ENCODE assay signal across 22 mouse cellular contexts in the genomic region with DNA sequence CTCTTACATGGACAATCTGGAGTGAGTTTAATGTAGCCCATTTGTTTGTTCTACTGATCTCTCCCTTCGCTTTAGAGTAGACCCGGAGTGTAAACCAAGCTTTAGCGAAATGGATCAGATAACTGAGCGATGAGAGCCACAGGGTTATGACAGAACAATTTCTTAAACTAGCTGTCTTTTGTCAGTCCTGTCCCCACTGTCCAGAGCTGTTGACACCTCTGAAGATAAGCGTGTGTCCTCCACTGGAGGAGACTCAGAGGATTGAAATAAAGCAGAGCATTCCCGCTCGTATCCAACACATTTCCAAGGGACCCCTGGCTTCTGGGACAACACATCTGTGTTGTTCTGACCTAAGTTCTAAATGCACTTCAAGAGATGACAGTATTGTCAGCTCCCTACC.
DNase-seq lines count a peak whose midpoint lies in the region; ATAC-seq and TF ChIP-seq lines count a peak whose summit lies in the region.
"Had no signal": no experiment of that assay in that cellular context is flagged by ENCODE, and none has a peak within 500 bp of the region (broad histone marks: within the 10 kb centered on the region; RNA-seq: fewer than 3 reads in every experiment).

No protein-coding gene starts in this region.

- H3K9ac ChIP-seq in heart, embryonic 11.5 days (ENCODE audit: low read depth, low read length), result no peak overlapping the region
- no peak overlapping the region for H3K9ac ChIP-seq in heart, postnatal 0 days (replicated peaks; ENCODE audit: low read depth, low read length)
- H3K9ac ChIP-seq in forebrain, postnatal 0 days, result no peak overlapping the region
- H3K9ac ChIP-seq: embryonic facial prominence, embryonic 12.5 days; hindbrain, embryonic 13.5 days; neural tube, embryonic 13.5 days had no signal

- H3K27me3 ChIP-seq in heart, embryonic 11.5 days (ENCODE audit: control insufficient read depth, insufficient read depth, low read length), result no peaks in the 10 kb centered on the region
- no peaks in the 10 kb centered on the region for H3K27me3 ChIP-seq in heart, postnatal 0 days (ENCODE audit: control insufficient read depth, insufficient read depth, low read length)
- no peaks in the 10 kb centered on the region for H3K27me3 ChIP-seq in forebrain, postnatal 0 days (ENCODE audit: insufficient read depth, low read length)
- H3K27me3 ChIP-seq: embryonic facial prominence, embryonic 12.5 days; hindbrain, embryonic 13.5 days; neural tube, embryonic 13.5 days had no signal

- peaks cover 14% of the 10 kb centered on the region for H3K4me1 ChIP-seq in heart, embryonic 11.5 days (ENCODE audit: control insufficient read depth, insufficient read depth, low read length)
- H3K4me1 ChIP-seq in heart, postnatal 0 days (ENCODE audit: control insufficient read depth, insufficient read depth), result 0 out of 2 replicates have a peak, but pooled peaks cover 18% of the 10 kb centered on the region
- H3K4me1 ChIP-seq in forebrain, postnatal 0 days (ENCODE audit: insufficient read depth), result no peaks in the 10 kb centered on the region
- H3K4me1 ChIP-seq: embryonic facial prominence, embryonic 12.5 days; hindbrain, embryonic 13.5 days; midbrain, embryonic 10.5 days; neural tube, embryonic 13.5 days had no signal

- 14% methylated on average over 7 of the region's 7 CpGs for WGBS in heart, embryonic 11.5 days (ENCODE audit: insufficient replicate concordance)
- WGBS in heart, postnatal 0 days, result 20% methylated on average over 7 of the region's 7 CpGs
- WGBS in forebrain, postnatal 0 days, result 90% methylated on average over 7 of the region's 7 CpGs

- H3K27ac ChIP-seq in heart, embryonic 11.5 days (ENCODE audit: low read depth, low read length), result no peak overlapping the region
- peak overlapping the region; percentile 47 for H3K27ac ChIP-seq in heart, postnatal 0 days (ENCODE audit: low read depth)
- H3K27ac ChIP-seq in forebrain, postnatal 0 days (ENCODE audit: low read depth, low read length), result no peak overlapping the region
- H3K27ac ChIP-seq: embryonic facial prominence, embryonic 12.5 days; hindbrain, embryonic 13.5 days; midbrain, embryonic 10.5 days; neural tube, embryonic 13.5 days had no signal

- intact Hi-C loops in heart, postnatal 25 days (cut with DNase I), result loop anchor here (5.0 to 10.0 kb wide), 2 partner anchors 50 to 82 kb away; no protein-coding TSS in a partner anchor

- H3K4me2 ChIP-seq in heart, embryonic 11.5 days, result peak overlapping the region; percentile 14; the same call in 1 of the 2 replicates
- H3K4me2 ChIP-seq in heart, postnatal 0 days (ENCODE audit: low read depth, low read length), result no peak overlapping the region
- no peak overlapping the region for H3K4me2 ChIP-seq in forebrain, postnatal 0 days (ENCODE audit: low read depth)
- H3K4me2 ChIP-seq: embryonic facial prominence, embryonic 12.5 days; hindbrain, embryonic 13.5 days; neural tube, embryonic 13.5 days had no signal

- no peak for ATAC-seq in heart, embryonic 11.5 days (replicated peaks; ENCODE audit: insufficient number of reproducible peaks, low FRiP score, low TSS enrichment)
- ATAC-seq in heart, postnatal 0 days (ENCODE audit: insufficient read depth, low read depth), result peak; percentile 40; the same call in 1 of the 2 replicates
- no peak for ATAC-seq in granulocyte monocyte progenitor cell, adult 5-6 weeks (replicated peaks; ENCODE audit: poor library complexity, severe bottlenecking)
- no peak for ATAC-seq in forebrain, postnatal 0 days
- ATAC-seq: lung, postnatal 0 days; midbrain, embryonic 16.5 days had no signal

- no peaks in the 10 kb centered on the region for H3K36me3 ChIP-seq in heart, embryonic 11.5 days (ENCODE audit: control insufficient read depth, insufficient read depth, low read length)
- H3K36me3 ChIP-seq in heart, postnatal 0 days (replicated peaks; ENCODE audit: control insufficient read depth, insufficient read depth, low read length), result no peaks in the 10 kb centered on the region
- H3K36me3 ChIP-seq in forebrain, postnatal 0 days (ENCODE audit: insufficient read depth), result no peaks in the 10 kb centered on the region
- H3K36me3 ChIP-seq: embryonic facial prominence, embryonic 12.5 days; hindbrain, embryonic 13.5 days; midbrain, embryonic 10.5 days; neural tube, embryonic 13.5 days had no signal

- H3K4me3 ChIP-seq in heart, embryonic 11.5 days (ENCODE audit: low read depth, low read length), result no peak overlapping the region
- H3K4me3 ChIP-seq in heart, postnatal 0 days (ENCODE audit: low read depth, low read length), result no peak overlapping the region
- no peak overlapping the region for H3K4me3 ChIP-seq in forebrain, postnatal 0 days (ENCODE audit: low read depth, low read length)
- H3K4me3 ChIP-seq: embryonic facial prominence, embryonic 12.5 days; hindbrain, embryonic 13.5 days; midbrain, embryonic 10.5 days; myocyte; neural tube, embryonic 13.5 days had no signal

- no peak; the same call in 1 of the 2 replicates for TF ChIP-seq EP300 in heart, postnatal 0 days (IDR thresholded peaks at IDR 0.05; ENCODE audit: low read depth)

- TF ChIP-seq CTCF in heart, postnatal 0 days (IDR thresholded peaks at IDR 0.05; ENCODE audit: low read depth), result no peak
- TF ChIP-seq CTCF in forebrain, postnatal 0 days (IDR thresholded peaks at IDR 0.05; ENCODE audit: low read depth), result no peak

- no peaks in the 10 kb centered on the region for H3K9me3 ChIP-seq in heart, embryonic 11.5 days (replicated peaks; ENCODE audit: control insufficient read depth, low read length)
- H3K9me3 ChIP-seq in heart, postnatal 0 days (replicated peaks; ENCODE audit: control insufficient read depth, low read length), result no peaks in the 10 kb centered on the region
- H3K9me3 ChIP-seq in forebrain, postnatal 0 days (ENCODE audit: low read length), result no peaks in the 10 kb centered on the region
- H3K9me3 ChIP-seq: embryonic facial prominence, embryonic 12.5 days; hindbrain, embryonic 13.5 days; midbrain, embryonic 10.5 days; neural tube, embryonic 13.5 days had no signal

- DNase-seq in heart, adult 11 months, result peak; percentile 91
- no peak for DNase-seq in heart, postnatal 25 days (ENCODE audit: low spot score)
- DNase-seq in heart, adult 18-20 months, result peak; percentile 37 to 44
- peak; percentile 74 for DNase-seq in heart, postnatal 0 days (ENCODE audit: low spot score)
- DNase-seq in forebrain, postnatal 0 days, result no peak
- no peak for DNase-seq in left cerebral cortex, adult 9 months (ENCODE audit: low spot score in 2 of 2)
- DNase-seq: adrenal gland, postnatal 10 days; layer of hippocampus, postnatal 36 days; liver; retina, postnatal 1 day; right cerebral cortex, postnatal 4 days; thymus, adult 18-20 months; thymus, postnatal 4 days had no signal

Comparison
In these comparisons a context has a peak if more than half of its experiments do, and no peak if none do; other contexts are left out.
1. DNase-seq: peak in heart, adult 11 months (single experiment), heart, adult 18-20 months (2 of 2) and heart, postnatal 0 days (single experiment); none in heart, postnatal 25 days (single experiment), forebrain, postnatal 0 days (single experiment) and left cerebral cortex, adult 9 months (0 of 2).